Mouse (Mus musculus) bone marrow macrophage, adult 2 months (primary cell): Measurements from ENCODE around the gene Tle1. TPM values are rescaled to one million over a fixed set of nuclear protein-coding genes. Genes with fewer than 3 reads are reported as not detected.

Experiments used
- H3K27ac ChIP-seq: 2 replicates; pipeline ENCODE4 v1.5.1; 2012; ENCODE audit warnings: low read depth, low read length; ENCODE audit not compliant: insufficient read depth
- H3K4me1 ChIP-seq: 2 replicates; pipeline ENCODE4 v1.6.1; 2012; ENCODE audit warnings: low read length; ENCODE audit not compliant: control insufficient read depth, insufficient read depth
- H3K4me3 ChIP-seq: 2 replicates; pipeline ENCODE4 v1.5.1; 2012; ENCODE audit warnings: mild to moderate bottlenecking, low read length, moderate library complexity; ENCODE audit not compliant: insufficient read depth
- CTCF ChIP-seq: IDR thresholded peaks from 2 replicates; pipeline ENCODE4 v1.5.1; 2012; ENCODE audit warnings: low read depth, mild to moderate bottlenecking, low read length, moderate library complexity
- POLR2A ChIP-seq: IDR thresholded peaks from 2 replicates; pipeline ENCODE4 v1.6.1; 2012; ENCODE audit warnings: mild to moderate bottlenecking, low read depth, low read length, borderline replicate concordance
- polyA plus RNA-seq: library from polyadenylated mRNA; stranded (reverse); fragments of >200 nt; gene quantifications from 2 replicates; pipeline ENCODE4 v1.2.4, GENCODE M21; 2012; ENCODE audit not compliant: missing spikeins, insufficient read depth, insufficient read length

Gene Tle1
- polyA plus RNA-seq, 1 experiment: 28.1 TPM

DNA sequence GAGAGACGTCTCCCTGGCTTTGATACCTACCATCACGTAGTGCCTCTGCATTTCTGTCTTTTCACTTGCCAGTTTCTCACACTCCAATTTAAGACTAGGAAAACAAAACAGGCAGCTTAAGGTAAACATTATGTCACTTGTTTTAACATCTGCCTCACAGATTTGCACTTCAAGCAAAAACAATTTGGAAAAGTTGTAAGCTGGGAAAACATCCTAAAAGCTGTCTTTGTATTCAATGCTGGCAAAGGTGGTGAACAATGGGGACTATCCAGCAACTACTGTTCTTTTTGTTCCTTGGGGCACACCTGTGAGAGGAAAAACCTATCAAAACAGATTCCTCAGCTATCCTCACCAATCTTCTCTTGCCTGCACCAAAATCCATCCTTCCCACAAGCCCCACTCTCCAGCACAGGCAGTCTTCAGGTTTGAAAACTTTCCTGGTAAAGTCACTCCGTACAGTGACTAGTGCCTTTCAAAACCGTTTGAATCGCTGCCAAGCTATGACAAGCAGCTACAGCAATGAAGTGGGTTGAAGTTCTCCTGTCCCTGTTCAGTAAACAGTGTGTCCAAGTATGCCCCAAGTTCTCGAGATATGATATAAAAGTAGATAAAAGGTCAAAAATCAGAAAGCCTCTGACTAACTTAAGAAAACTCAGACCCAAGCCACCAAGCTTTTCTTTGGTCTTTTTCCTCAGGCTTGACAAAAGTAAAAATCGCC, 2.7 kb downstream of the Tle1 start:
- no peak overlapping the region for H3K27ac ChIP-seq
- no peak for TF ChIP-seq POLR2A
- TF ChIP-seq CTCF: no peak
- H3K4me3 ChIP-seq: peak overlapping the region; percentile 1; the same call in 1 of the 2 replicates
- peaks cover 22% of the 10 kb centered on the region for H3K4me1 ChIP-seq

DNA sequence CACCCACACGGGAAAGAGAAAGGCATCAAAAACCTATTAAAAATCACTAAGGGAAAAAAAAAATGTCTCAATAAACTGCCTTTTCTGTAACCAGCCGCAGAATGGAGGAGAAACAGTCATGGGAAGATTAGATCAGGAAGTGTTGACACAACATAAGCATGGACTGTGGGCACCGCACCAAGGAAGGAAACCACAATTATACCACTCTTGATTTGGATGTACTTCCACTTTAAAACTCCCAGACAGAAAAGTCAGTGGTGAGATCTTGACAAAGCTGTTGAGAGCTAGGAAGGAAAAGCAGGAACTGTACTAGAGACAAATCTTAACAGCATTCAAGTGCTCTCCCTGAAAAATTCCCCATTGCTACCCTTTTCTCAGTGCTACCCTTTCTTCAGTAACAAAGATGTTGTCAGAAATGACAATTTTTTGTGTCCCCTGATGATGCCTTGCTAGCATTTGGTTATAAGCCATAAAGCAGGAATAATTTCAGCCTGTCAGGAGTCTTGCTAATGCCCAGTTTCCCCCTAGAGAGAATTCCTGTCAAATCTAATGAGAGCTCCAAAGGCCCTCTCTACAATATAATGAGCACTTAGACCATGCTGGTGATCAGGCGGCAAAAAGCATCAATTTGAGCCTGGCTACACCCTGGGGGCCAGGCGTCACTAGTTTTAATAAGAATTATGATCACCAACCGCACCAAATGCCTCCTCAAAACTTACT, 5.4 kb downstream of the Tle1 start:
- Histone ChIP-seq H3K4me3 (no peak overlapping the region), H3K27ac (no peak overlapping the region), H3K4me1 (peaks cover 24% of the 10 kb centered on the region)
- TF ChIP-seq CTCF (no peak), POLR2A (no peak)

- H3K4me1 ChIP-seq: peaks cover 24% of the 10 kb centered on the region
- TF ChIP-seq POLR2A: no peak
- TF ChIP-seq CTCF: no peak
- no peak overlapping the region for H3K4me3 ChIP-seq
- H3K27ac ChIP-seq: no peak overlapping the region
Measured at GRCm38 (mm10) chr4:72193276-72193675, 7.4 kb downstream of the Tle1 start.

DNA sequence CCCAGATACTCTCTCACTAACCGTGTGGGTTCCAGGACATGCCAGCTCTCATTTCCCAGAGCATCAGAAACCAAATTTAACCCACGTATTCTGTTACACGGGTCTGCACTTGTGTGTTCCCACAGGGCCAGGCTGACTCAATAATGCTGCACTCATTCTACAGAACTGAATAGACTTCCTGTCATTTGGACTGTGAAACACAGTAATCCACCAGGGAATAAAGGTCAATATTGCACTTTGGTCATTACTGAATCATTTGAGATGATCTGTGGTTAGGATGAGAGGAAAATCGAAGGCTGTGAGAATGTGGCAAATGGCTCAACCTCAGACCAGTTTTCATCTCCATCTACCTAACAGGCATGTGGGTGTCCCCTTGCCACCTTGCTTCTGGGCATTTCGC, 16.2 kb downstream of the Tle1 start:
- H3K4me1 ChIP-seq: 0 out of 2 replicates have a peak, but pooled peaks cover 3% of the 10 kb centered on the region
- H3K4me3 ChIP-seq: no peak overlapping the region
- no peak for TF ChIP-seq POLR2A
- no peak overlapping the region for H3K27ac ChIP-seq

DNA sequence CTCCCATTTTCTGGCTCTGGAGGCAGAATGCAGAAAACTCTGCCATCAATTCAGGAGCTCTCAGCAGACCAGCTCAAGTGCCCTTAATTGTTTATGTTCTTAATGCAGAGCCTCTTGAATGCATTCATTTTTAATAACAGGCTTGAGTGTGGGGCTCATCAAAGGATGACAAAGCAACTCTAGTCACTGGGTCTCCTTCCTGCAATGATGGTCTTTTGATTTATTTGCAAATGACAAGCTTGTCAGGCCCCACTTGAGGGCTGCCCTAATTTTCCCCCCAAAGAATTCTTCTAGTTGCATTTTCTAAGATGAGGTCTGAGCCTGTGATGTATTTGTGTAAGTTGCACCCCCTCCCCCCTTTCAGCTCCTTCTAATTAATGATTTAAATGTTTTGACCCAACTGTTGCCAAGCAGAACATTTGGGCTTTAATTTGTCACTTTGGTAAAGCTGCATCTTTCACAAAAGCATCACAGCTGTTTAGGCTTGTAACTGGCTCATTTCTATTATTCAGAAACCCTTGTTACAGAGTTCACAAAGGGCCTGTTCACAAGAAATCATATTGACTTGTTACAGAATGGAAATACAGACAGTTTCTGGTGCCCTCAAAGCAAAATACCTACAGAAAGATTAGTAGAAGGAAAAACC, 18.3 kb downstream of the Tle1 start:
- no peak for TF ChIP-seq CTCF
- no peak for TF ChIP-seq POLR2A
- Histone ChIP-seq H3K27ac (no peak overlapping the region), H3K4me1 (0 out of 2 replicates have a peak, but pooled peaks cover 3% of the 10 kb centered on the region), H3K4me3 (no peak overlapping the region)

DNA sequence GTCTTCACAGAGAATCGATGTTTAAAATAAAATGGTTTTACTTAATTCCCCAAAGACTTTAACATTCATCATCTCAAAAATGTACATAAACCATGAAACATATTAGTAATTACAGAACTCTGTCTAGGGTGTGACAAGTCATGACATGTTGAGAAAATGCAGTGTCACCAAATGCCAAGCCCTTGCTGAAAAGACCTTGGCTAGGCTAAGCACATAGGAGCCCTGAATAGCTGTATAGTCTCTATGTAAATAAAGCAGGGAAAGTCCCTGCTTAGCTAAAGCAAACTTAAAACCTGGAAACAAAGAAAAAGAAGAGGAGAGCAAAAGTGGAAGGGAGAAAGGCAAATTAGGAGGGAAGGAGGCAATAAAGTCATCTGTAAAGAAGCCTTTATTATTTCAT, 24.8 kb downstream of the Tle1 start:
- no peak overlapping the region for H3K4me3 ChIP-seq
- TF ChIP-seq CTCF (no peak), POLR2A (no peak)
- 0 out of 2 replicates have a peak, but pooled peaks cover 3% of the 10 kb centered on the region for H3K4me1 ChIP-seq
- no peak overlapping the region for H3K27ac ChIP-seq

DNA sequence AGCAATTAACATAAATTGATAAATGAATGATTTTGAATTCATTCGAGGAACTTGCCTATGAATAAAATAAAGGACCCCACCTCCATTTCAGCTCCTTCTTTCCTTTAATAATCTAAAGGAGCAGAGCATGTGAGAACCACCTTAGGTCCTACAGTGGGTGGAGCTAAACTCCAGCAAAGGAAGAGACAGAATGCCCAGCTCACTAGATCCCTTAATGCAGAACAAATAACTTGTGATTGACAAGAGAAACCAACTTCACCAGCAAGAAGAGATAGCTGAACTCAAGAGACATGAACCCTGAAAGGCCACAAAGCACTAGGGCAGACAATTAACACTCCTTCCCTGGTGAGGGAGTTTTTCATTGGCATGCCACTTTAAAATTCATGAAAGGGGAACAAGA, 32.5 kb downstream of the Tle1 start:
- H3K4me3 ChIP-seq: no peak overlapping the region
- no peak for TF ChIP-seq POLR2A
- TF ChIP-seq CTCF: no peak
- no peak overlapping the region for H3K27ac ChIP-seq
- H3K4me1 ChIP-seq: no peaks in the 10 kb centered on the region; the same call in 1 of the 2 replicates

GRCm38 (mm10) chr4:72167761-72168229, 32.9 kb downstream of the Tle1 start:
- TF ChIP-seq CTCF: no peak
- TF ChIP-seq POLR2A: no peak
- Histone ChIP-seq H3K4me3 (no peak overlapping the region), H3K27ac (no peak overlapping the region), H3K4me1 (no peaks in the 10 kb centered on the region; the same call in 1 of the 2 replicates)

GRCm38 (mm10) chr4:72167171-72167570, 33.5 kb downstream of the Tle1 start:
- no peak overlapping the region for H3K27ac ChIP-seq
- no peak overlapping the region for H3K4me3 ChIP-seq
- TF ChIP-seq CTCF: no peak
- TF ChIP-seq POLR2A: no peak
- no peaks in the 10 kb centered on the region; the same call in 1 of the 2 replicates for H3K4me1 ChIP-seq
